21 mouse cellular contexts compared by ENCODE assay signal in the genomic region with DNA sequence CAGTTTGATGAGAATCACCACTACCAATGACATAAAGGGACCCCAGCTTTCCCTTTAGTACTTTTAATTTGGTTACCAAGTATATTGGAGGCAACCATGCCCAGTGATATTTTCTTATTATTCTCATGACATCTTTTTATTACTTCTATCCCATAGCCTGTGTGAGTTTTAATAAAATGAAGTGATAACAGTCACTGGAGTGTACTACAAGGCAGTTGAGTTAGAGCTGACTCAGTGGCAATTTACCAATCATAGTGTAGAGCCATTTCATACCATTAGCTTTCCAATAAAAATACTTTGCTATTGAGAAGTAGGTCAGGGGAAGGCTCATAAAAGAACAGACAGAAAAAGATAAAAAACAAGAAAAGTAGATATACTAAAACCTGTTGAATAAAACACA.
DNase-seq lines count a peak whose midpoint lies in the region; ATAC-seq lines count a peak whose summit lies in the region.
"Had no signal": no experiment of that assay in that cellular context is flagged by ENCODE, and none has a peak within 500 bp of the region (broad histone marks: within the 10 kb centered on the region; RNA-seq: fewer than 3 reads in every experiment).

No protein-coding gene starts in this region.

- H3K9ac ChIP-seq in neural tube, embryonic 13.5 days, result no peak overlapping the region
- H3K9ac ChIP-seq in neural tube, embryonic 14.5 days (replicated peaks; ENCODE audit: low read depth, low read length), result no peak overlapping the region
- H3K9ac ChIP-seq in neural tube, embryonic 15.5 days (replicated peaks), result no peak overlapping the region

- intact Hi-C loops in left cerebral cortex, postnatal 10 days (cut with DNase I), result no loop called here

- ATAC-seq in neural tube, embryonic 13.5 days (ENCODE audit: low read depth), result peak; percentile 59; the same call in 1 of the 2 replicates
- ATAC-seq in neural tube, embryonic 14.5 days (ENCODE audit: low read depth), result peak; percentile 72
- ATAC-seq in neural tube, embryonic 15.5 days (ENCODE audit: low FRiP score), result peak; percentile 79
- ATAC-seq: activated CD4-positive, CD25-positive, alpha-beta regulatory T cell, adult 4 months; CD4-positive, CD25-positive, alpha-beta regulatory T cell, adult 4 months; Patski had no signal

- DNase-seq in neural tube, embryonic 10.5 days (ENCODE audit: extremely low spot score, low spot score), result no peak
- no peak for DNase-seq in spleen, postnatal 4 days (ENCODE audit: low spot score in 2 of 2)
- no peak for DNase-seq in left cerebral cortex, postnatal 10 days (ENCODE audit: extremely low spot score in 1 of 2, low spot score in 2 of 2)
- DNase-seq: adrenal gland, adult 2 months; adrenal gland, adult 8-10 months; adrenal gland, postnatal 10 days; adrenal gland, postnatal 14 days; adrenal gland, postnatal 25 days; adrenal gland, postnatal 36 days; B cell, adult 2 months; cerebellum, adult 11 months; cerebellum, adult 11-12 months; cerebellum, adult 18-20 months had no signal

- H3K36me3 ChIP-seq in neural tube, embryonic 13.5 days, result no peaks in the 10 kb centered on the region
- no peaks in the 10 kb centered on the region for H3K36me3 ChIP-seq in neural tube, embryonic 14.5 days (ENCODE audit: control insufficient read depth, insufficient read depth, low read length)
- no peaks in the 10 kb centered on the region for H3K36me3 ChIP-seq in neural tube, embryonic 15.5 days
- H3K36me3 ChIP-seq: G1E had no signal

- no peaks in the 10 kb centered on the region for H3K4me1 ChIP-seq in neural tube, embryonic 13.5 days (replicated peaks)
- H3K4me1 ChIP-seq in neural tube, embryonic 14.5 days (ENCODE audit: control insufficient read depth, insufficient read depth, low read length), result no peaks in the 10 kb centered on the region
- H3K4me1 ChIP-seq in neural tube, embryonic 15.5 days, result no peaks in the 10 kb centered on the region

- H3K9me3 ChIP-seq in neural tube, embryonic 13.5 days, result no peaks in the 10 kb centered on the region
- no peaks in the 10 kb centered on the region for H3K9me3 ChIP-seq in neural tube, embryonic 14.5 days (ENCODE audit: control insufficient read depth, low read length)
- no peaks in the 10 kb centered on the region for H3K9me3 ChIP-seq in neural tube, embryonic 15.5 days (replicated peaks)
- H3K9me3 ChIP-seq: G1E had no signal

- H3K4me2 ChIP-seq in neural tube, embryonic 13.5 days, result no peak overlapping the region
- no peak overlapping the region for H3K4me2 ChIP-seq in neural tube, embryonic 14.5 days (ENCODE audit: low read depth, low read length)
- H3K4me2 ChIP-seq in neural tube, embryonic 15.5 days, result no peak overlapping the region

- H3K4me3 ChIP-seq in neural tube, embryonic 13.5 days, result no peak overlapping the region
- H3K4me3 ChIP-seq in neural tube, embryonic 14.5 days (ENCODE audit: low read depth, low read length), result no peak overlapping the region
- no peak overlapping the region for H3K4me3 ChIP-seq in neural tube, embryonic 15.5 days (replicated peaks)

- H3K27ac ChIP-seq in neural tube, embryonic 13.5 days (replicated peaks), result no peak overlapping the region
- no peak overlapping the region for H3K27ac ChIP-seq in neural tube, embryonic 14.5 days (ENCODE audit: low read depth, low read length)
- no peak overlapping the region for H3K27ac ChIP-seq in neural tube, embryonic 15.5 days (replicated peaks)

- no peaks in the 10 kb centered on the region for H3K27me3 ChIP-seq in neural tube, embryonic 13.5 days
- no peaks in the 10 kb centered on the region for H3K27me3 ChIP-seq in neural tube, embryonic 14.5 days (ENCODE audit: control insufficient read depth, insufficient read depth, low read length)
- no peaks in the 10 kb centered on the region for H3K27me3 ChIP-seq in neural tube, embryonic 15.5 days (replicated peaks)
- H3K27me3 ChIP-seq: CH12.LX, Patski had no signal
